Mouse (Mus musculus) activated CD4-positive, CD25-positive, alpha-beta regulatory T cell, adult 4 months (primary cell): Measurements from ENCODE around the gene Lpin3. TPM values are rescaled to one million over a fixed set of nuclear protein-coding genes. Genes with fewer than 3 reads are reported as not detected.

Experiments used
- ATAC-seq: one replicate; pipeline ENCODE4 v1.8.0; 2017
- polyA plus RNA-seq, 2 experiments: library from polyadenylated mRNA; unstranded; fragments of 100-300 nt; shearing (Covaris generic); gene quantifications; one replicate each; pipeline ENCODE4 v1.2.1; 2017

Lpin3 gene
- polyA plus RNA-seq, 2 experiments from 2014 or later = 0.37 to 0.45 TPM

DNA sequence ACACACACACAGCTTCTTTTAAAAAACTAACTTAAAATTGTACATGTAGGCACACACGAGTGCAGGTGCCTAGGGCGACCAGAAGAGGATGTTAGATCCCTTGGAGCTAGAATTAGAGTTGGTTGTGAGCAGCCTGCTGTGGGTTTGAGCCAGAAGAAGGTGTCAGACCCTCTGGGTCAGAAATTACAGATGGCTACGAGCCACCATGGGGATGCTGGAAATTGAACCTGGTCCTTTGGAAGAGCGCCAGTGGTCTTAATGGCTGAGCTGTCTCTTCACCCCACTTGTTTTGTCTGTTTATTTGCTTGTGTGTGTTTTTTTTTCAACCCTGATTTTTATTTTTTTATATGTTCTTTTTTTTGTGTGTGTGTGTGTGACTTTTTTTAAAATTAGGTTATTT is 54.0 kb downstream of the Lpin3 start:
- no peak for ATAC-seq

DNA sequence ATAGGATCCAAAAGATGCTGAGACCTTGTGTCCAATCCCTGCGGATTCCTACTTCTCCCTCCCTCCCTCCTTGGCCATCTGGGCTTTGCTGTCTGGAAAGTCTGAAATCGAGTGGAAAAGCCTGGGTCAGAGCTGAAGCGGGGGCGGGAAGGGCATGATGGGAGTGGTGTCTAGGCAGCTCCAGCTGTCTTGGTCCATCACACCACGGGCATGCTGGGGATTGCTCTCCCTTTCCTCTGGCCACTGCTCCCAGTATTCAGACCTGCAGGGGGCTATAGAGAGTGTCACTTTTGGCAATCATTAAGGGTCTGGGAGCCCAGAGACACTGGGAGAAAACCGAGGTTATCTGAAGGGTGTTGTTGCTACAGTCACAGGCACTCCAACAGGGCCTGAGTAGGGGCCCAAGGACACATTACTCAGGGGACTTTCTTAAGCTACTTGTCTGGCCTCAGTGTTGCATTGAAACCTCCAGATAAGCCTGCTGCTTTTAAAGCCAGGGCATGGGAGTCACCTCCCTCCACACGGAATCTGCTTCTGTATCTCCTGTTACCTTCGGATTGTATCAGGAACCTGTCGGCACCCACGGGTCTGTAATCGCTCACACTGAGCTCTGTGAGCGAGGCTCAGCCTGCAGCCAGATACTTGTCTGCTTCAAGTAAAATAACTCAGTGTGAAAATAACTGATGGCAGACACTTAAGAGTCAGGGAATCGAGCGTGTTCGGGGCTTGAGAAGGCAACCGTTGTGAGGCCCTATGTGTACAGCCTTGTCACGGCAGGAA is 60.6 kb downstream of the Lpin3 start:
- ATAC-seq = no peak

DNA sequence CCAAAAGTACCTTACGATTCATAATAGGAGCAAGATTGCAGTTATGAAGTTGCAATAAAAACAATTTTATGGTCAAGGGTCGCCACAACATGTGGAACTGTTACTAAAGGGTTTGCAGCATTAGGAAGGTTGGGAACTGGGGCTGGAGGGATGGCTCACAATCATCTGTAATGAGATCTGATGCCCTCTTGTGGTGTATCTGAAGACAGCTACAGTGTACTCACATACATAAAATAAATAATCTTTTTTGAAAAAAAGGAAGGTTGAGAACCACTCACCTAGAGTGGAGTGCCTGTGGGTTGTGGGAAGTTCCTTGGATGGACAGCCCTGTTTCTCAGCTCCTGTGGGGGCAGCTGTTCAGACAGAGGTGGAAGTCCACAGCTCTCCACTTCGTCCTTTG is 62.0 kb downstream of the Lpin3 start:
- ATAC-seq = no peak

GRCm38 (mm10) chr2:160951595-160951994 is 71.1 kb downstream of the Lpin3 start:
- no peak for ATAC-seq

GRCm38 (mm10) chr2:160953131-160953873 is 72.8 kb downstream of the Lpin3 start:
- ATAC-seq = no peak

GRCm38 (mm10) chr2:160954541-160954940 is 74.1 kb downstream of the Lpin3 start:
- no peak for ATAC-seq

- ATAC-seq = no peak
These were observed 74.9 kb downstream of the Lpin3 start for GRCm38 (mm10) chr2:160955331-160955730.

Other genes starting within 250 kb of the Lpin3 start
- 10 to 100 TPM; 74.7 to 77.4 TPM for gene Top1, start 234.8 kb upstream of the Lpin3 start, polyA plus RNA-seq
- 10 to 100 TPM; 52.7 to 59.0 TPM for gene Plcg1, start 149.4 kb upstream of the Lpin3 start, polyA plus RNA-seq
- 1 to 10 TPM; 6.4 to 7.4 TPM for gene Zhx3, start 7.7 kb upstream of the Lpin3 start, polyA plus RNA-seq
- not detected for gene Emilin3, start 31.7 kb downstream of the Lpin3 start, polyA plus RNA-seq
- 10 to 100 TPM; 22.1 to 25.2 TPM for gene Chd6, start 228.4 kb downstream of the Lpin3 start, polyA plus RNA-seq